Mouse (Mus musculus): ENCODE measurements around the gene Gm26558.

DNA sequence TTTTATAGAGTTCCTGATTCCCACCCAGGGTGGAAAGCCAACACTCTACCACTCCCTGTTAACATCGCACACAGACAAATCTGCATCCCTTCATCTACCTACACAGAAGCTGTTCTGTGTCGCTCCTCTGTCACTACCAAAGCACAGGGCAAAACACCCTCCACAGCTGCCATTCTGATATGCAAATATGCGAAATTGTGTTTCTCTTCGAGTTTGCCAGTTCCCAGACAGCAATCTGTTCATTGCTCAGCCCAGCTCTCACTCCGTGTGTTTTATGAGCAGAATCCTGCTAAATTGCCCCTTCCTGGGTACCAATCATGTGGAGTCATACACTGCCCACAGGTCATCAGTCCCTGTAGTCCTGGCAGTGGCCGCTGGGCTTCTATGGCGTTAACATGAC is 4.8 kb downstream of the Gm26558 start:
- no peak for TF ChIP-seq CTCF (IDR thresholded peaks at IDR 0.05; ENCODE audit: control insufficient read depth, insufficient read depth, insufficient read length)
- no peak for TF ChIP-seq MAX (IDR thresholded peaks at IDR 0.05)
- TF ChIP-seq MYOG (IDR thresholded peaks at IDR 0.05; ENCODE audit: control insufficient read depth, extremely low read depth, insufficient read length) = no peak
- TF ChIP-seq USF1 (IDR thresholded peaks at IDR 0.05; ENCODE audit: low read depth) = no peak
